Mouse (Mus musculus): ENCODE results near the gene Sla2. TPM values are rescaled to one million over a fixed set of nuclear protein-coding genes. Genes with fewer than 3 reads are reported as not detected.
"Not testable (repeated sequence)": the region's sequence is repeated elsewhere in the genome, so short reads cannot be mapped to it uniquely, and the experiment has no call there.

Gene Sla2
- polyA plus RNA-seq (2012; ENCODE audit: insufficient read depth, insufficient read length, missing spikeins): 0.42 TPM in 1 of 2 replicates, not detected in the other

GRCm38 (mm10) chr2:156887017-156887416 lies at the start of gene Sla2:
Sla2 (minus strand) TSS chr2:156887192.
- no peak within 1 kb of the TSS for H3K27ac ChIP-seq (replicated peaks; ENCODE audit: low read depth, low read length)
- no peak within 1 kb of the TSS for H3K4me3 ChIP-seq (ENCODE audit: insufficient read depth, low read depth, low read length)
- no peaks in the 10 kb centered on the region for H3K4me1 ChIP-seq (ENCODE audit: control insufficient read depth, insufficient read depth, insufficient read length, low read length)

GRCm38 (mm10) chr2:156935005-156935404 lies 48.0 kb upstream of the Sla2 start:
- Histone ChIP-seq H3K4me1 (ENCODE audit: control insufficient read depth, insufficient read depth, insufficient read length, low read length) (no peaks in the 10 kb centered on the region; the same call in 1 of the 2 replicates), H3K4me3 (ENCODE audit: insufficient read depth, low read depth, low read length) (no peak overlapping the region), H3K27ac (replicated peaks; ENCODE audit: low read depth, low read length) (no peak overlapping the region)

GRCm38 (mm10) chr2:156933426-156933825 lies 46.4 kb upstream of the Sla2 start:
- H3K4me1 ChIP-seq (ENCODE audit: control insufficient read depth, insufficient read depth, insufficient read length, low read length): no peaks in the 10 kb centered on the region; the same call in 1 of the 2 replicates
- no peak overlapping the region for H3K27ac ChIP-seq (replicated peaks; ENCODE audit: low read depth, low read length)
- no peak overlapping the region for H3K4me3 ChIP-seq (ENCODE audit: insufficient read depth, low read depth, low read length)

- Histone ChIP-seq H3K4me3 (ENCODE audit: insufficient read depth, low read depth, low read length) (no peak overlapping the region), H3K4me1 (ENCODE audit: control insufficient read depth, insufficient read depth, insufficient read length, low read length) (no peaks in the 10 kb centered on the region; the same call in 1 of the 2 replicates), H3K27ac (replicated peaks; ENCODE audit: low read depth, low read length) (no peak overlapping the region)
Observed at GRCm38 (mm10) chr2:156931421-156931820, 44.4 kb upstream of the Sla2 start.

GRCm38 (mm10) chr2:156930549-156930948 lies 43.6 kb upstream of the Sla2 start:
- Histone ChIP-seq H3K27ac (replicated peaks; ENCODE audit: low read depth, low read length) (no peak overlapping the region), H3K4me1 (ENCODE audit: control insufficient read depth, insufficient read depth, insufficient read length, low read length) (no peaks in the 10 kb centered on the region; the same call in 1 of the 2 replicates), H3K4me3 (ENCODE audit: insufficient read depth, low read depth, low read length) (no peak overlapping the region)

- no peak overlapping the region for H3K4me3 ChIP-seq (ENCODE audit: insufficient read depth, low read depth, low read length)
- no peaks in the 10 kb centered on the region; the same call in 1 of the 2 replicates for H3K4me1 ChIP-seq (ENCODE audit: control insufficient read depth, insufficient read depth, insufficient read length, low read length)
- H3K27ac ChIP-seq (replicated peaks; ENCODE audit: low read depth, low read length): no peak overlapping the region
Observed at GRCm38 (mm10) chr2:156929519-156930120, 42.6 kb upstream of the Sla2 start.

- no peak overlapping the region for H3K27ac ChIP-seq (replicated peaks; ENCODE audit: low read depth, low read length)
- H3K4me1 ChIP-seq (ENCODE audit: control insufficient read depth, insufficient read depth, insufficient read length, low read length): no peaks in the 10 kb centered on the region; the same call in 1 of the 2 replicates
- no peak overlapping the region for H3K4me3 ChIP-seq (ENCODE audit: insufficient read depth, low read depth, low read length)
Observed at GRCm38 (mm10) chr2:156928606-156929005, 41.6 kb upstream of the Sla2 start.

GRCm38 (mm10) chr2:156927663-156928062 lies 40.7 kb upstream of the Sla2 start:
- H3K4me3 ChIP-seq (ENCODE audit: insufficient read depth, low read depth, low read length): no peak overlapping the region
- H3K27ac ChIP-seq (replicated peaks; ENCODE audit: low read depth, low read length): no peak overlapping the region
- no peaks in the 10 kb centered on the region for H3K4me1 ChIP-seq (ENCODE audit: control insufficient read depth, insufficient read depth, insufficient read length, low read length)

GRCm38 (mm10) chr2:156925611-156926010 lies 38.6 kb upstream of the Sla2 start:
- H3K4me1 ChIP-seq (ENCODE audit: control insufficient read depth, insufficient read depth, insufficient read length, low read length); H3K4me3 ChIP-seq (ENCODE audit: insufficient read depth, low read depth, low read length); H3K27ac ChIP-seq (replicated peaks; ENCODE audit: low read depth, low read length): not testable (repeated sequence)

GRCm38 (mm10) chr2:156925075-156925474 lies 38.1 kb upstream of the Sla2 start:
- H3K4me1 ChIP-seq (ENCODE audit: control insufficient read depth, insufficient read depth, insufficient read length, low read length); H3K4me3 ChIP-seq (ENCODE audit: insufficient read depth, low read depth, low read length); H3K27ac ChIP-seq (replicated peaks; ENCODE audit: low read depth, low read length): not testable (repeated sequence)

- no peak overlapping the region for H3K27ac ChIP-seq (replicated peaks; ENCODE audit: low read depth, low read length)
- H3K4me1 ChIP-seq (ENCODE audit: control insufficient read depth, insufficient read depth, insufficient read length, low read length): no peaks in the 10 kb centered on the region
Observed at GRCm38 (mm10) chr2:156924210-156924898, 37.4 kb upstream of the Sla2 start.

GRCm38 (mm10) chr2:156923057-156923456 lies 36.1 kb upstream of the Sla2 start:
- H3K4me3 ChIP-seq (ENCODE audit: insufficient read depth, low read depth, low read length): no peak overlapping the region
- H3K27ac ChIP-seq (replicated peaks; ENCODE audit: low read depth, low read length): no peak overlapping the region
- no peaks in the 10 kb centered on the region for H3K4me1 ChIP-seq (ENCODE audit: control insufficient read depth, insufficient read depth, insufficient read length, low read length)

More at GRCm38 (mm10) chr2:156924210-156924898, 37.4 kb upstream of the Sla2 start:
- H3K4me3 ChIP-seq (ENCODE audit: insufficient read depth, low read depth, low read length): no peak overlapping the region

GRCm38 (mm10) chr2:156919796-156920195 lies 32.8 kb upstream of the Sla2 start:
- H3K4me3 ChIP-seq (ENCODE audit: insufficient read depth, low read depth, low read length): no peak overlapping the region
- no peaks in the 10 kb centered on the region for H3K4me1 ChIP-seq (ENCODE audit: control insufficient read depth, insufficient read depth, insufficient read length, low read length)
- H3K27ac ChIP-seq (replicated peaks; ENCODE audit: low read depth, low read length): no peak overlapping the region

- H3K4me3 ChIP-seq (ENCODE audit: insufficient read depth, low read depth, low read length): not testable (repeated sequence)
Observed at GRCm38 (mm10) chr2:156919191-156919590, 32.2 kb upstream of the Sla2 start.

GRCm38 (mm10) chr2:156918562-156918961 lies 31.6 kb upstream of the Sla2 start:
- no peak overlapping the region for H3K4me3 ChIP-seq (ENCODE audit: insufficient read depth, low read depth, low read length)
- H3K4me1 ChIP-seq (ENCODE audit: control insufficient read depth, insufficient read depth, insufficient read length, low read length): no peaks in the 10 kb centered on the region
- no peak overlapping the region for H3K27ac ChIP-seq (replicated peaks; ENCODE audit: low read depth, low read length)

More at GRCm38 (mm10) chr2:156919191-156919590, 32.2 kb upstream of the Sla2 start:
- not testable (repeated sequence) for H3K4me1 ChIP-seq (ENCODE audit: control insufficient read depth, insufficient read depth, insufficient read length, low read length); H3K27ac ChIP-seq (replicated peaks; ENCODE audit: low read depth, low read length)
